Mouse (Mus musculus): ENCODE data around the gene Tgif1.

GRCm38 (mm10) chr17:70808837-70809236 is 44.5 kb downstream of the Tgif1 start:
- 0 out of 2 replicates have a peak, but pooled peaks have one; percentile 39 for TF ChIP-seq ZNF384 (IDR thresholded peaks at IDR 0.05; ENCODE audit: low read depth, low read length)
- TF ChIP-seq MAFK (IDR thresholded peaks at IDR 0.05; ENCODE audit: insufficient read depth, low read depth, low read length): no peak
- no peak for TF ChIP-seq ZC3H11A (IDR thresholded peaks at IDR 0.05; ENCODE audit: borderline replicate concordance, low read depth, low read length)
